Mouse (Mus musculus) cortical plate, adult 2 months (tissue): ENCODE data around the gene Kifc3. TPM values are rescaled to one million over a fixed set of nuclear protein-coding genes. Genes with fewer than 3 reads are reported as not detected.
A peak's percentile ranks its signal among the peaks of the same experiment; 100 is the strongest.

Source experiments
- H3K27ac ChIP-seq: fragments of 200-500 bp; 2 replicates; pipeline ENCODE4 v1.5.1; 2012; ENCODE audit warnings: low read length, control low read depth, inconsistent platforms; ENCODE audit not compliant: insufficient read depth
- H3K4me1 ChIP-seq: fragments of 200-500 bp; 2 replicates; pipeline ENCODE4 v1.6.1; 2011; ENCODE audit warnings: low read length; ENCODE audit not compliant: control insufficient read depth, insufficient read depth
- H3K4me3 ChIP-seq: fragments of 200-500 bp; 2 replicates; pipeline ENCODE4 v1.5.1; 2011; ENCODE audit warnings: mild to moderate bottlenecking, low read length, control low read depth; ENCODE audit not compliant: insufficient read depth
- CTCF ChIP-seq: fragments of 200-500 bp; IDR thresholded peaks from 2 replicates; pipeline ENCODE4 v1.5.1; 2011; ENCODE audit warnings: mild to moderate bottlenecking, control low read depth, low read length; ENCODE audit not compliant: insufficient read depth; ENCODE audit errors: extremely low read depth
- POLR2A ChIP-seq: fragments of 200-500 bp; IDR thresholded peaks from 2 replicates; pipeline ENCODE4 v1.6.1; 2011; ENCODE audit warnings: mild to moderate bottlenecking, low read length, control low read depth; ENCODE audit not compliant: insufficient read depth; ENCODE audit errors: extremely low read depth
- polyA plus RNA-seq: library from polyadenylated mRNA; depleted of rRNA; stranded (reverse); fragments of >200 nt; gene quantifications from 2 replicates; pipeline ENCODE4 v1.2.3, GENCODE M21; 2012

Kifc3 gene
- polyA plus RNA-seq, 1 experiment: 55.2 TPM

GRCm38 (mm10) chr8:95139051-95139365 is 63.6 kb downstream of the Kifc3 start:
- no peak overlapping the region for H3K27ac ChIP-seq
- H3K4me1 ChIP-seq: peaks cover 4% of the 10 kb centered on the region
- no peak overlapping the region for H3K4me3 ChIP-seq
- no peak for TF ChIP-seq POLR2A
- TF ChIP-seq CTCF: no peak

- Histone ChIP-seq H3K4me1 (peaks cover 4% of the 10 kb centered on the region), H3K27ac (no peak overlapping the region), H3K4me3 (no peak overlapping the region)
- TF ChIP-seq CTCF: no peak
- TF ChIP-seq POLR2A: no peak
Observed at GRCm38 (mm10) chr8:95138341-95139050, 64.1 kb downstream of the Kifc3 start.

- H3K4me3 ChIP-seq: no peak overlapping the region
- H3K4me1 ChIP-seq: peaks cover 2% of the 10 kb centered on the region; the same call in 1 of the 2 replicates
- TF ChIP-seq CTCF: no peak
- no peak for TF ChIP-seq POLR2A
- H3K27ac ChIP-seq: no peak overlapping the region
Observed at GRCm38 (mm10) chr8:95137641-95138098, 64.9 kb downstream of the Kifc3 start.

GRCm38 (mm10) chr8:95137201-95137600 is 65.4 kb downstream of the Kifc3 start:
- H3K4me3 ChIP-seq: no peak overlapping the region
- TF ChIP-seq POLR2A (no peak), CTCF (no peak)

GRCm38 (mm10) chr8:95136218-95136617 is 66.4 kb downstream of the Kifc3 start:
- Histone ChIP-seq H3K4me1 (no peaks in the 10 kb centered on the region), H3K27ac (no peak overlapping the region), H3K4me3 (no peak overlapping the region)
- no peak for TF ChIP-seq CTCF
- TF ChIP-seq POLR2A: no peak

More at GRCm38 (mm10) chr8:95137201-95137600, 65.4 kb downstream of the Kifc3 start:
- Histone ChIP-seq H3K4me1 (peaks cover 2% of the 10 kb centered on the region; the same call in 1 of the 2 replicates), H3K27ac (no peak overlapping the region)

DNA sequence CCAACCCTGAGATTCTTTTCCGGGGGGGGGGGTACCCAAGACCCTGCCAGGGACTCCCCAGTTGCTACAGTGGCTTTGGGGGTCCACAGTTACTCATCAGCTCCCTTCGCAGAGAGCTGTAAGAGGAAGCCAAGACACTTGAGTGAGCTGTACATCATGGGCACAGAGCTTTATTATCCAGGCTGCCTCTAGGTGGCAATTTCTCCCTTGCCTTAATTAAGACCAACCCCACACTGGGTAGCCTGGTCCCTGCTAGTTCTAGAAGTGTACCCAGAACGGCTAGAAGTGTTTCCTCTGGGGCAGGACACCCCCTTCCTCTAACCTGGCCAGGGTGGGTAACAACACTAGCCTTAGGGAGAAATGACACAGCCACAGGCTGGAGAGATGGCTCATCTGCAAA is 67.4 kb downstream of the Kifc3 start:
- TF ChIP-seq POLR2A: no peak
- peak; percentile 17; the same call in 1 of the 2 replicates for TF ChIP-seq CTCF
- Histone ChIP-seq H3K27ac (no peak overlapping the region), H3K4me1 (no peaks in the 10 kb centered on the region), H3K4me3 (no peak overlapping the region)

DNA sequence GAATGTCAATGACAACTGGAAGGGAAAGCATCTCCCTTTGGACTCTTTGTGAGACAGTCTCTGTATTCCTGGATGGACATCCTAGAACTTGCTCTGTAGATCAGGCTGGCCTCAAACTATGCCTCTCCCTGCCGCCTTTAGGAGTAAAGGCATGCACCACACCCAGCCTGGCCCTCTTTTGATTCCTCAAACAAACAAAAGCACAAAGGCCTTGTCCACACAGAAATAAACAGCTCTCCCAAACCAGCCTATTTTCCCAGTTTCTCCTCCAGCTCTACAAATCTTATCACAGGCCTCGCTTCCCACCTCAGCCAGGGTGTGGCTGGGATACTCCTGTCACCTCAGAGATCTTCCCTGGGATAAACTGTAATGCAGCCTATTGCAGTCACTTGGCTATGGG is 68.4 kb downstream of the Kifc3 start:
- TF ChIP-seq CTCF (no peak), POLR2A (no peak)
- no peaks in the 10 kb centered on the region for H3K4me1 ChIP-seq
- no peak overlapping the region for H3K4me3 ChIP-seq
- H3K27ac ChIP-seq: no peak overlapping the region

GRCm38 (mm10) chr8:95131983-95132382 is 70.6 kb downstream of the Kifc3 start:
- no peak overlapping the region for H3K4me3 ChIP-seq
- H3K27ac ChIP-seq: no peak overlapping the region
- TF ChIP-seq POLR2A: no peak
- TF ChIP-seq CTCF: no peak
- H3K4me1 ChIP-seq: no peaks in the 10 kb centered on the region

DNA sequence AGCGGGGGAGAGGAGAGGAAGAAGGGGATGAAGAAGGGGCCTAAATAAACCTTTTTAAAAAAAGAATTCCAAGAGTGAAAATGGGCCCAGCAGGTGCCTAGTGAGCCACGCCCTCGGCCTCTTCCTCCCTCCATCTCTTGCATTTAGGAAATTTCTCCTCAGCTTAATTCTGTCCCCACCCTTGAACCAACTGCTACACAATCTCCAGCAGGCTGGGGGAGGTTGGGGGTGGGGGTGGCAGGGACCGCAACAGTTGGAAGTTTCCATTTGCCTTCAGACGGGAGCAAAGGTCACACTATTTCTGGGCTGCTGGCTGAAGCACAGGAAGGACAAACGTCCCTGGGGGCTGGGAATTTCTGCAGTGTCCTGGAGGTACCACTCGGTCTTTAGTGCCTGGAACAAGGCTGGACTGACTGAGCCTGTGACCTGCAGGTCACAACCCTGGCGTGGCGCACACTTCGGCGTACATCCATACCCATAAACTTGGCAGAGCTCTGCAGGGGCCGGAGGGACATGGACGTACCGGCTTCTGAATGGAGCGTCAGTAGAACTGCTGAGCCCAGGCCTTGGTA is 71.6 kb downstream of the Kifc3 start:
- Histone ChIP-seq H3K27ac (no peak overlapping the region), H3K4me3 (no peak overlapping the region), H3K4me1 (no peaks in the 10 kb centered on the region)
- no peak for TF ChIP-seq POLR2A
- no peak for TF ChIP-seq CTCF

- Histone ChIP-seq H3K4me3 (no peak overlapping the region), H3K4me1 (no peaks in the 10 kb centered on the region), H3K27ac (no peak overlapping the region)
- TF ChIP-seq CTCF: no peak
- TF ChIP-seq POLR2A: no peak
Observed at GRCm38 (mm10) chr8:95128750-95129260, 73.8 kb downstream of the Kifc3 start.
